Mouse (Mus musculus): Measurements from ENCODE around the gene Slc29a3.

DNA sequence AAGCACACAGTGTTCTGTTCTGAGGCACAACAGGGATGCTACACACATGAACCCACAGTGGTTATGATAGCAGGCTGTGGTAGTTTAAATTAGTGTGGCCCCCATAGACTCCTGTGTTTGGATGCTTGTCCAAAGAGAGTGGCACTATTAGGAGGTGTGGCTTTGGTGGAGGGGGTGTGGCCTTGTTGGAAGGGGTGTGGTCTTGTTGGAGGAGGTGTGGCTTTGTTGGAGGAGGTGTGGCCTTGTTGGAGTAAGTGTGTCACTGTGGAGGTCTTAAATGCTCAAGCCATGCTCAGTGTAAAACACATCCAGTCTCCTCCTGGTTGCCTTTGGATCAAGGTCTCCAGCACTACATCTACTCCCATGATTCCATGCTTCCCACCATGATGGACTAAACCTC is 3.6 kb upstream of the Slc29a3 start:
- TF ChIP-seq POLR2A (IDR thresholded peaks at IDR 0.05; ENCODE audit: insufficient read length, low read depth) (no peak), CEBPB (IDR thresholded peaks at IDR 0.05; ENCODE audit: insufficient read depth, poor library complexity, severe bottlenecking) (no peak), E2F4 (IDR thresholded peaks at IDR 0.05; ENCODE audit: insufficient read depth) (no peak), TCF12 (IDR thresholded peaks at IDR 0.05; ENCODE audit: insufficient read depth, poor library complexity, severe bottlenecking) (no peak)

Data from myocyte (in vitro differentiated cells).